Mouse (Mus musculus) brain, embryonic 14.5 days (tissue): ENCODE measurements at regions not wholly inside any gene's neighbourhood (a gene's known extent, or its start where the extent isn't known, plus 50 kb on each side); places are given as distances from the start of the nearest gene placed in this dataset.

Source experiments
- DNase-seq: peaks from one replicate; pipeline ENCODE4 v3.0.0-alpha.2; 2011; ENCODE audit warnings: low read depth
- CTCF ChIP-seq: fragments of 200-500 bp; IDR thresholded peaks from 2 replicates; pipeline ENCODE4 v1.5.1; 2012; ENCODE audit warnings: inconsistent platforms, mild to moderate bottlenecking, moderate library complexity, borderline replicate concordance; ENCODE audit not compliant: insufficient read depth, insufficient read length; ENCODE audit errors: extremely low read depth
- POLR2A ChIP-seq: fragments of 200-500 bp; IDR thresholded peaks from 2 replicates; pipeline ENCODE4 v1.6.1; 2012; ENCODE audit warnings: mild to moderate bottlenecking, inconsistent platforms, borderline replicate concordance; ENCODE audit not compliant: poor library complexity, insufficient read depth, insufficient read length, severe bottlenecking; ENCODE audit errors: extremely low read depth

DNA sequence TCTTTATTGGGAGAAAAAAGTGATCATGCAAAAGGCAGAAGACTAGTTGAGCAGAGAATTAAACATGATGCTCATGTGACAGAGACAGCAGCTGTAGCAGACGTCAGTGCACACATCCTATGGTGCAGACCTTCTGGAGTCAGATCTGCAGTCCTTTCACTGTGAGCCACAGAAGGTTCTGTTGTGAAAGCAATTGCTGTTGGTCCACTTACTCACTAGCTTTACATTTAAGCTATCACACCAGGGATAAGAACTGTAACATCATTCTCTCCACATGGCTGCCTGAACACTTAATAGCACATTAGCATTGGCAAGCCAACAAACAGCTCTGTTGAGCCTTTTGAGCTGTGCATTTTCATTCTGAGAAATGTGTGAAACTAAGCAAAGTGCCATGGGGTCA is 1509.7 kb upstream of the Flrt2 start:
- no peak for TF ChIP-seq CTCF
- TF ChIP-seq POLR2A, result no peak
- DNase-seq, result peak; percentile 62

DNA sequence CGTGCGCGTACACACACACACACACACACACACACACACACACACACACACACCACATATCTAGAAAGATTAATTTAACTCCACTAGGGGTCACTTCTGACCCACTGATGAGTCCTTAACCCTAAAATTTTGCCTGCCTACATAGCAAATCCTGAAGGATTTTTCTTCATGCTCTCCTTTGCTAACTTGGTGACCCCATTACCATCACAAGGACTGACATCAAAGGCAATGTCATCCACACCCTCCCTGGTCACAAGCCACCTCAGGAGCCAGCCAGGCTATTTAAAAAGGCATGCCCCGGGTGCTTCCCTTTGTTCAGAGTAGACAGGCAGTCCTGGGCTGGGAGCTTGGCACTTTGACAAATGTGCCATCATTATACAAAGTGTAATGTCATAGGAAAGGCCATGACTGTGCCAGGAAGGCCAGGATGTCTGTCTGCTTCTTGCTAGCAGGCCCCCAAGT is 1501.4 kb upstream of the Flrt2 start:
- TF ChIP-seq CTCF, result no peak
- no peak for TF ChIP-seq POLR2A
- DNase-seq, result peak; percentile 50

DNA sequence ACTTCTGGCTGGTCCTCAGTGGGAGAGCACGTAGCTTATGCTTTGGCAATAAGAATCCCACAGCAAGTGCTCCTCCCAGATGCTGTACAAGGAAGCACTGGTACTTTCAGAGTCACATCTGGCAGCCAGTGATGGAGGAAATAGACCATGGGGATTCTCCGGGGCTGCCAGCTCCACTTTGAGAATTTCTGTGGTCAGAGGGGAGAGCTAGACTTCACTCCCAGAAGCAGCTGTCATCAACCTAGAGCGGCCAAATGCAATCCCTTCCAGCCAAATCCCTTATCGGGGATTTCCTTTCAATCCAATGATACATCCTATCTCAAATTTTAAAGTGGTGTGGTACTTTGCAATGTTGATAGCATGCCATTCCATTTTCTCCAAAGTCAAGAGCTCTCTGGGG is 1474.1 kb upstream of the Flrt2 start:
- no peak for TF ChIP-seq POLR2A
- TF ChIP-seq CTCF, result no peak
- no peak for DNase-seq

DNA sequence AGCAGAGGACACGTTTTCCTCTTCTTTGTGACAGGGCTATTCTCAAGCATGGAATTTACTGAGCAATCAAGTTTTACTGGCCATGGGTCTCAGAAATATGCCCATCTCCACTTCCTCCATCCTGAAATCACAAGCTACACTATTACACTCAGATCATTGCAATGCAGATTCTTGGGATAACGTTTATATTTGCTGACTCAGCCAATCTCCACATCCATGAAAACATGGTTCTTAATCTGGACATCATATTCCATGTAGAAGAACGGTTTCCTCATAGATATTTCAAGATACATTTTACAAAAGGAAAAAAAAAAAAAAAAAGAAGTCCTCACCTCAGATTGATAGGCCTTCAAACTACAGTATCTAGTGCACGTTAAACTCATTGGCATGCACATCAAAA is 1462.1 kb upstream of the Flrt2 start:
- no peak for DNase-seq
- TF ChIP-seq CTCF, result no peak

DNA sequence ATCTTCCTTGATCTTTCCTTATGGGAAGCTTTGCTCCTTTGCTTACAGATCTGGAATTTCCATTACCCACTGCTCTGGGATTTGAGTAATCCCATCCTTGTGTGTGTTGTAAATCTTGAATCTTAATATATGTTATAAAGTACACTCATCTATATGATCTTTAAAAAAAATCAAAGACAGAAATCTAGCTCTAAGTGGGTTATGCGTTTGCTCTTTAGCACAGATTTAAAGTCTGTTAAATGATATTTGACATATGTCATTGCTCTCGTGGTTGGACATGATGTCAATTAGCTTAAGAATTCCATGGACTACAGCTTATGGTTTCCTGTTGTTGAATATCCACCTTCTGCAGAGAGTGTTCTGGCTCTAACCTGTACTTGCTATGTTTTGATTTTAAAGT is 1446.7 kb upstream of the Flrt2 start:
- TF ChIP-seq CTCF (no peak), POLR2A (no peak)

DNA sequence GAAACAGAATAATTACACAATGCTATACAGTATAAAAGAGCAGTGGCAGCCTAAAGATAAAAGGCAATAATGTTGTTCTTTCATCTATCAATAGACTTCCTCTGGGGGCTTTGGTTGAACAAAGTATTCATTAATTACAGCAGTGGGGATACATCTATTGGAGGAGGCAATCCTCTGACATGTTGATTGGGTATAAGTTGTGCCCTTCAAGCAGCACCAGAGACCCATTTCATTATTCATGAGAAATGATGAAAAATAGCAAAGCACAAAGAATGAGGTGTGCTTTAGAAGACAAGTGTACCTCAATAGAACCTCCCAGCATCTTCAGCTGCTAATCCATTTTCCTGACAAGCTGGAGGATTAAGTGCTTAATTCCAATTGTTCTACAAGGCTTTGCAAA is 1444.7 kb upstream of the Flrt2 start:
- DNase-seq, result peak; percentile 26
- no peak for TF ChIP-seq CTCF
- no peak for TF ChIP-seq POLR2A

More for the DNA sequence above, 1446.7 kb upstream of the Flrt2 start:
- DNase-seq, result no peak

DNA sequence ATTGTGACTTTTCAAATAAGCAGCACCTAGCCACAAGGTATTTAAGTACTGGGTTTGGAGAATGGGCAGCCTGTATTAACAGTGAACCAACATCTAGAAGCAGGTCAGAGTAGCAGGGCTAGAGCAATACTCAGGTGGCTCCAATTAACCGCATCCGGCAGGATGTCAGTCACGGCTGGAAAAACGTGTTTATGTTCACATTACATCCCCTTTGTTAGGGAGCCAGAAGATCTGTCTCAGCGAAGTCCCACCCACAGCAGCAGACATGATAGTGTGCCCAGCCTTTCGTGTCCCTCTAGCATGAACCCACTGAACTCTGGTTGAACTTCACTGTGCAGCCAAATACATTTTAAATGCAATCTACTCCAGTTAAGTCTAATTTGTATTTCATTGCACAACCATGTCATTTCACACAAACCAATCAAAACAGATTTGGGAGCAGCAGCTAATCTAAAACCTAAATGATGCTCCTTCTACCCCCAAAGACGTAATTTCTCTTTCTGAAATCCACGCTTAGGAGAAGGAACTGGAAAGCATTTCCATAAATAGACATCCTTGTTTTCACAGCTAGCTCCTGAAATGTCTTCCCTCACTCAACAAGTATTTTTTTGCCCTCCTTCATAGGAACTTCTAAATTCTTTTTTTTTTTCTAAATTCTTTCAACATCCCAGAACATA is 1438.9 kb upstream of the Flrt2 start:
- DNase-seq, result peak; percentile 17
- TF ChIP-seq POLR2A (no peak), CTCF (no peak)

DNA sequence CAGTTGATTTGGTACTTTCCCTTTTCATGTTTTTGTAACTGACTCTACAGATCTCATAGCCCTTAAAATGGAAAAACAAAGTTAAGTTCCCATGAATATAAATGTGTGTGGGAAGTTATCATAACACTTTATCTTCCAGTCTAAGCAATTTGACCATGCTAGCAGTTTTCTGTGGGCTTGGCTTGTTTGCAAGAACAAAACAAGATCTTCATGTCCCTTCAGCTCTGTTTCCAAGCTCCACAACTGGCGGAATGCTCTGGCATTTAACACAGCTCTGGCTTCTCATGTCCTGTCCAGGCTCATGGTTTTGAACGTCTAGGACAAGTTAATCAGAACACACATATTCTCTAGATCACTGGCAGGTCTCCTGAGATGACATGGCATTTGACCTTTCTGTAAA is 1411.1 kb upstream of the Flrt2 start:
- TF ChIP-seq CTCF (no peak), POLR2A (no peak)
- DNase-seq, result no peak

DNA sequence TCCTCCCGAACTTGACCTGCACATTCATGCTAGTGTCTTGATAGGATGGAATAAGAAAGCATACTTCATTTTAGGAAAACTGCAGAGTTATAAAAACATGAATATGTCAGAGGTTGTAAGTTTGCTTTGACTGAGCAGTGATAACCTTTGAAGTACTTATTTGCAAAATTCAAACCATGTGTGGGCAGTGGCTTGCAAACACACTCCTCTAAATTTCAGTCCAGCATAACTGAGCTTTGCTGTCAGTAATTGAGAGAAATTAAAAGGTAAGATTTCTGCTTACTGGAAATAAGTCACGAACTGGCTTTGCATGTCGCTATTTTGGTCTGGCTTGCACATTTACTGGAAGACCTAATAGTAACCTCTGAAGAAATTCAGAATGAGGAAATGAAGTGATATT is 1409.1 kb upstream of the Flrt2 start:
- DNase-seq, result no peak

DNA sequence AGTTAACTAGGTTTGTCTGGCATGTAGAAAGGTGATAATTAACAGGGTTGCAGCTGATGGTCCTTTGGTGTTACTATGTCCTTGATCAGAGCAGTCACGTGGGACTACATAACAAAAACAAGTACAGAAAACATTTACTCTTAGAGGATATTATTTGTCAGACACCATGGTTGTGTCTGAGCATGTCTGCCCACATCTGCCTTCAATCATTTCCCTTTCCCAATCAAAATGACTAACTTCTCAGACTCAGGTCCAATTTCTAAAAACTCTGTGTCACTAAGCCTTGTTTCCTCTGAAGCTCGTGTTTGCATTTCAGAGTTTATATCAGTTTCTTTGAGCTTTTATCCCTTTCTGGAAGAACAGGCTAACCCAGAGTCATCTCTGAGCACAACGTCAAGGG is 1408.5 kb upstream of the Flrt2 start:
- DNase-seq, result no peak
- TF ChIP-seq CTCF, result no peak
- no peak for TF ChIP-seq POLR2A

More for the DNA sequence above, 1409.1 kb upstream of the Flrt2 start:
- TF ChIP-seq CTCF (no peak), POLR2A (no peak)

DNA sequence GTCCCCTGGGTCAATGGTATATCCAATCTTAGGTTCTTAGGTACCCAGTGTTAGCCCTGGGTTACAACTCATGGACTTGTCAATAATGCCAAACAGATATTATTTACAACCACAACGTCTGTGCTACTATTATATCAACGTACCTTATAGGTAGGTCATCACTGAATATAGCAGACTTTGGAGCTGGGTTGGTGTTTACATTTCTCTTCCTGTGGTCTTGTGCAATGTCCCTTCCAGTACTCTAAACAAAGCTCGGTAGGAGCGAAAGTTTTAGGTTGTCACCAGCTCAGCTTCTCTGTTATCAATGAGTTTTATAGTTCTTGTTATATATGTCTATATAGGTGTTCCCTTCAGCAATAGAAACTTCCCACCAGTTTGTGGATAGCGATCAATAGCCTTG is 1394.2 kb upstream of the Flrt2 start:
- no peak for TF ChIP-seq CTCF
- no peak for TF ChIP-seq POLR2A
- no peak for DNase-seq

DNA sequence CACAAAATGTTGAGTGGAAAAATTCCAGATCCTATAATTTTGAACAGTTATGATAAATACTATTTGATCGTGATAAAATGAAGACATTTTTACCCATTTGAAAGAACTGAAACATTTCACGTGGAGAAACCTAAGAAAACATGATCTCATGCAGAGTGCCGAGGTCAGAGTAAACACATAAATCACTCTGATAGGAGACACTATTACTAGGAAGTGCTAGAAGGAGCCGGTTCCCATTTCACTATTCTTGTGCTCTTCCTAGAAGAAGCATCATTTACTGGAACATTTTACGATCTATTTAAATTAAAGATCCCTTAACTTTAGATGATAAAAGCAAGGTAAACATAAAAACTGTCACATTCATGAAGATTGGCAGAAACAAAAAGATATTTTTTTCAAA is 1359.7 kb upstream of the Flrt2 start:
- TF ChIP-seq CTCF, result no peak
- TF ChIP-seq POLR2A, result no peak
- no peak for DNase-seq

DNA sequence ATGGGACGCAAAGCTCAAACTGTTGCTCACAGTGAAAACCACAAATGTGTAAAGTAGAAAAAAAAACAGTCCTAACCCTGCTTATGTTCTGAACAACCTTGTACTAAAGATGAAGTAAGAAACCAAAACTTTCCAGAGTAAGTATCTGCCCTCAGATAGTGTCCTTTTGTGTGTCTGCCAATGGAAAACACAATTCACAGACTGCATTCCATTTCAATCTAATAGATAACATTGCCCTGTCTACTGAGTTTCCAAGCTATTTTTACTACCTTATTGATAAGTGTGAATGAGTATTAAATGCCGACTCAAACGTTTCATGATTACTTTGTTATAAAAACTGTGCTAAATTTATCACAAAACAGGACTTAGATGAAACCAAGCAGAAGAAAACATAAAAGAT is 1357.4 kb upstream of the Flrt2 start:
- no peak for TF ChIP-seq POLR2A
- TF ChIP-seq CTCF, result no peak
- DNase-seq, result no peak

DNA sequence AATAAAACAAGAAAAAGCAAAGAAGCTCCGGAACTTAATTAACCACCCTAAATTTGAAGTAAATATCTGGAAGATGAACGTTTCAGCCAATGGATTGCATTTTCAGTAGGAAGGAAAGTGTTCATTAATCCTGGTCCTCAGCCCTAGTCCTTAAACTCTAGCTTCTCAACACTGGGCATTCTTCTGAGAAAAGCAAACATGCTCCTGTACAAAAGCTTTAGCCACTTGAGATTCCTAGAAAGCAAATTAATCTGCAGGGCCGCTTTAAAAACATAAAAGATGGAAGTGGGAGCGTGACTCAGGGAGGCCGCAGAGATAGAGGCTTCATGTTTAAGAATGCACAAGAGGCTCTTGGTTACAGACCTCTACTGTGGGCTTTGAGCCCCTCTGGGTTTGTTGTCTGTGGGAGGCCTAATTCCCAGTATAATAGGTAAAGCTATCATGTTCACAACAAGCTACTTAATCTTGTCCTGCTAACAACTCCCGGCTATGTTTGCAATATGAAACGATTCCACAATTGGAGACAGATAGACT is 1342.3 kb upstream of the Flrt2 start:
- TF ChIP-seq CTCF (no peak), POLR2A (no peak)
- DNase-seq, result peak; percentile 55

DNA sequence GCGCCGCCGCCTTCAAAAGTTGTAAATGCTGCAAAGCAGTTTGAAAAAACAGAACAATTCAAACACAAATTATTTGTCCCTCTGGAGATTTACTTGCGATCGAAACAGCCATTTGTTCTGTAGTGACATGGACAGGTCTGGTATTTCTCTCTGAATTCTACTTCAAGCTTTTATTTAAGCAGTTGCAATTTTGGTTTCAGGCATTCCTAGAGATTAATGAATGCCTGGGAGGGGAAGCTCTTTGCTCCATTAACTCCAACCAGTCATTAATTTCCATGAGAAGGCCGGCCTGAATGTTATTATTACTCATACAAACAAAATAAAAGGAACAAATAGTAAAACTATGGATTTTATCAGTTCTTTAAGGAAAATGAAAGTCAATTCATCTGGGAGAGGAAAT is 1327.8 kb upstream of the Flrt2 start:
- TF ChIP-seq POLR2A, result no peak
- no peak for TF ChIP-seq CTCF
- peak; percentile 8 for DNase-seq

DNA sequence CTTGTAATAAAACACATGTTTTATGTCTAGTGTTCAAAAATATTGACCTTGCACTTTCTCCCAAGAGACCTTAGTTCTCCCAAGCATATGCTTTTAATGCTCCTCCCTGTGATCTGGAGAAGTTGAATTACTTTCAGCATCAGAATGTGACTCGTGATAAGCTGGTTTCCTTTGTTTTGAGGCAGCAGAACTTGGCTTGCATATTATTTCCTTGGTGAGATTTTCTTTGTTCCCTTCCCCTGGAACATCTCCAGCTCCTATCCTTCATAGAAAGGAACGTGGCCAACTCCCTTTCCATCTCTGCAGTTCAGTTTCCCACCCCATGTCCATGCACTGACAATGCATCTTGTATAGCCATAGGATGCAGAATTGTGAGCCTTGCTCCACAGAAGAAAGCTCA is 1292.0 kb upstream of the Flrt2 start:
- TF ChIP-seq POLR2A (no peak), CTCF (no peak)
- DNase-seq, result peak; percentile 39
